Mouse (Mus musculus): ENCODE data around the gene Rln3. TPM values are rescaled to one million over a fixed set of nuclear protein-coding genes. Genes with fewer than 3 reads are reported as not detected.

Gene Rln3
- 0.20 TPM in 1 of 2 replicates, not detected in the other for polyA plus RNA-seq (2016; fragmentation: Nextera tagmentation; extraction: Ambion mirVana)

DNA sequence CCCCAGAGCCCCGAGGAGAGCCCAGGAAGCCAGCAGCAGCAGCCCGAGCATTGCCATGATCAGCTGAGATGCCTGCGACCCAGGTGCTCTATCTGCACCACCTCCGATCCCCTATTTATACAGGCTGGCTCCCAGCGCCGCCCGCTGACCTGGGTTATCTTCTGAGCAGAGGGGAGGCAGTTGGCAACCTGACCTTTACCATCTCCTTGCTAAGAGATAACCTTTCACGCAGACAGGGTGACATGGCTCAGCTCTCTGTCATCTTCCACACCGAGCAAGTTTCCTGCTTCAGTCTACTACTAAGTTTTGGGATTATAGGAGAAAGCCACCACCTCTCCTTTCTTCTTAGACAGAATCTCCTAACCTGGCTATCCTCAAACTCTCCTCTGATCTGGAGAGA, at the start of gene Rln3:
Rln3 (minus strand) TSS at position 101 of the 400 bp plus-strand sequence.
- Histone ChIP-seq H3K9me3 (replicated peaks) (no peaks in the 10 kb centered on the region), H3K4me3 (peak within 1 kb of the TSS; percentile 41)
- DNase-seq (ENCODE audit: low spot score): no peak

DNA sequence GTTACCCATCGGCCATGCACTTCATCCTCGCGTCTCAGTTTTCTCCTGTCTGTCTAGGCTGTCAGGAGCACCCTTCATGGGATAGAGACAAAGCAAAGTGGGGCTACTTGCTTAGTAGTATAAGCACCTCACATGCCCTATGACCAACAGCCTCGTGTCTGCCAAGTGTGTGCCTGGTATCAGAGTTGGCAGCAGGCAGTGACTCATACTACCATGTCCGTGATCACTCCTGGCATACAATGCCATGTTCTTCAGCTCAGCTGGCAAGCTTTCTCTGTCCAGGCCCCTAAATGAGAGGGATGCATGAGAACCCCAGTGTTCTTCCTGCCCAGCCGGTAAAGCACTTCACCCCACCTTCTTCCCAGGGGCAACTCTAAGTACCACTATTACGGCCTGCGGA, 45.8 kb upstream of the Rln3 start:
- no peak overlapping the region for H3K27ac ChIP-seq (replicated peaks)
- no peak for DNase-seq (ENCODE audit: low spot score)
- 93% methylated on average over 8 of the region's 8 CpGs for WGBS
- H3K4me3 ChIP-seq: no peak overlapping the region
- peaks cover 100% of the 10 kb centered on the region for H3K36me3 ChIP-seq
- H3K9me3 ChIP-seq (replicated peaks): no peaks in the 10 kb centered on the region
- H3K4me1 ChIP-seq: no peaks in the 10 kb centered on the region
- H3K27me3 ChIP-seq (ENCODE audit: low read depth, poor library complexity, severe bottlenecking): 0 out of 2 replicates have a peak, but pooled peaks cover under 1% of the 10 kb centered on the region

More for the DNA sequence above, at the start of gene Rln3:
- no peak within 1 kb of the TSS for H3K27ac ChIP-seq (replicated peaks)
- 6% methylated on average over 9 of the region's 9 CpGs for WGBS
- peaks cover 23% of the 10 kb centered on the region for H3K4me1 ChIP-seq
- peaks cover 69% of the 10 kb centered on the region for H3K27me3 ChIP-seq (ENCODE audit: low read depth, poor library complexity, severe bottlenecking)
- H3K36me3 ChIP-seq: no peaks in the 10 kb centered on the region

- H3K9me3 ChIP-seq (replicated peaks): no peaks in the 10 kb centered on the region
- H3K27ac ChIP-seq (replicated peaks): no peak overlapping the region
- 0 out of 2 replicates have a peak, but pooled peaks cover 10% of the 10 kb centered on the region for H3K27me3 ChIP-seq (ENCODE audit: low read depth, poor library complexity, severe bottlenecking)
- no peak for DNase-seq (ENCODE audit: low spot score)
- H3K4me1 ChIP-seq: peaks cover 10% of the 10 kb centered on the region
- H3K4me3 ChIP-seq: no peak overlapping the region
- 86% methylated on average over 9 of the region's 9 CpGs for WGBS
- peaks cover 95% of the 10 kb centered on the region for H3K36me3 ChIP-seq
These were observed 44.5 kb upstream of the Rln3 start for GRCm38 (mm10) chr8:84089277-84089676.

GRCm38 (mm10) chr8:84087821-84088220, 43.0 kb upstream of the Rln3 start:
- Histone ChIP-seq H3K4me3 (no peak overlapping the region), H3K4me1 (peaks cover 25% of the 10 kb centered on the region), H3K27ac (replicated peaks) (no peak overlapping the region), H3K36me3 (peaks cover 93% of the 10 kb centered on the region), H3K9me3 (replicated peaks) (no peaks in the 10 kb centered on the region), H3K27me3 (ENCODE audit: low read depth, poor library complexity, severe bottlenecking) (0 out of 2 replicates have a peak, but pooled peaks cover 10% of the 10 kb centered on the region)
- WGBS: 95% methylated on average over 14 of the region's 14 CpGs
- no peak for DNase-seq (ENCODE audit: low spot score)

DNA sequence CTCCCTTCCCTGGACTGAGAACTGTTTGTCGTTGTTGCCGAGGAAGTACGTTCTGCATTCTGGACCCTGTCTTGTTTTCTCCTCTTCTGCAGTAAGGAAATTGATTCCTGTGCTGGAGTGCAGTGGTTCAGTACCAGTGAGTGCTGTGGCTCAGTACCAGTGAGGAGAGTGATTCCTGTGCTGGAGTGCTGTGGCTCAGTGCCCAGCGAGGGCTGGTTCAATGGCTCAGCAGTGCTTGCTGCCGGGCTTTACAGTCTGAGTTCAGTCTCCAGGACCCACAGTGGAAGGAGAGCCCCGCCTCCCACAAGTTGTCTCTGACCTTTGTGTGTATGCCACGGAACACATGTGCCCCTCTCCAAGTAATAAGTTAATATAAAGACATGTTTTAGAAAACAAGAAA, 42.4 kb upstream of the Rln3 start:
- Histone ChIP-seq H3K9me3 (replicated peaks) (no peaks in the 10 kb centered on the region), H3K4me1 (peaks cover 30% of the 10 kb centered on the region), H3K27ac (replicated peaks) (no peak overlapping the region), H3K4me3 (no peak overlapping the region), H3K27me3 (ENCODE audit: low read depth, poor library complexity, severe bottlenecking) (0 out of 2 replicates have a peak, but pooled peaks cover 10% of the 10 kb centered on the region), H3K36me3 (peaks cover 93% of the 10 kb centered on the region)
- no peak for DNase-seq (ENCODE audit: low spot score)
- WGBS: 92% methylated on average over 7 of the region's 7 CpGs

- WGBS: 28% methylated on average over 42 of the region's 42 CpGs
- no peaks in the 10 kb centered on the region for H3K9me3 ChIP-seq (replicated peaks)
- H3K27me3 ChIP-seq (ENCODE audit: low read depth, poor library complexity, severe bottlenecking): 0 out of 2 replicates have a peak, but pooled peaks cover 10% of the 10 kb centered on the region
- DNase-seq (ENCODE audit: low spot score): peak; percentile 38
- peaks cover 91% of the 10 kb centered on the region for H3K36me3 ChIP-seq
- H3K27ac ChIP-seq (replicated peaks): peak overlapping the region; percentile 73
- H3K4me3 ChIP-seq: peak overlapping the region; percentile 32
- peaks cover 30% of the 10 kb centered on the region for H3K4me1 ChIP-seq
These were observed 39.7 kb upstream of the Rln3 start for GRCm38 (mm10) chr8:84084341-84085115.

GRCm38 (mm10) chr8:84083829-84084241, 39.0 kb upstream of the Rln3 start:
- Histone ChIP-seq H3K27me3 (ENCODE audit: low read depth, poor library complexity, severe bottlenecking) (0 out of 2 replicates have a peak, but pooled peaks cover 10% of the 10 kb centered on the region), H3K9me3 (replicated peaks) (no peaks in the 10 kb centered on the region), H3K27ac (replicated peaks) (peak overlapping the region; percentile 73; the same call in 1 of the 2 replicates), H3K4me1 (peaks cover 30% of the 10 kb centered on the region), H3K36me3 (peaks cover 91% of the 10 kb centered on the region), H3K4me3 (peak overlapping the region; percentile 22)
- DNase-seq (ENCODE audit: low spot score): peak; percentile 76
- 20% methylated on average over 8 of the region's 8 CpGs for WGBS

DNA sequence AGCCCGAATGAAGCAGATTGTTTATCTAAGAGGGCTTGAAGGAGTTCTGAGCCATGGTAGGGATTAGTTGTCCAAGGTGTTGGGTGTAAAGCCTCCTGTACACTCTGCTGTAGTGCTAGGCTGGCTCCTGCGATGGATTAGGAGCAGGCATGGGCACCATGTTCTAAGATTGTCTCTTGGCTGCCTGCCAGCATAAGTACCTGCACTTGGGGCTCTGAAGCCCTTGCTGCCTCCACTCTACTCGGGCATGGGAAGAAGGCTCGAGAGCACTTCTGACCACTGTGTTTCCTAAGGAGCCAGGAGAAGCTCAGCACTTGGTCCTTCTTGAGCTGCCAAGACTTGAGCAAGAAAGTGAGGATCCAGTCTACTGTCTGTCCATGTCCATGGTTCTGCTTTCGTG, 34.4 kb upstream of the Rln3 start:
- H3K27ac ChIP-seq (replicated peaks): no peak overlapping the region
- WGBS: 93% methylated on average over 5 of the region's 5 CpGs

DNA sequence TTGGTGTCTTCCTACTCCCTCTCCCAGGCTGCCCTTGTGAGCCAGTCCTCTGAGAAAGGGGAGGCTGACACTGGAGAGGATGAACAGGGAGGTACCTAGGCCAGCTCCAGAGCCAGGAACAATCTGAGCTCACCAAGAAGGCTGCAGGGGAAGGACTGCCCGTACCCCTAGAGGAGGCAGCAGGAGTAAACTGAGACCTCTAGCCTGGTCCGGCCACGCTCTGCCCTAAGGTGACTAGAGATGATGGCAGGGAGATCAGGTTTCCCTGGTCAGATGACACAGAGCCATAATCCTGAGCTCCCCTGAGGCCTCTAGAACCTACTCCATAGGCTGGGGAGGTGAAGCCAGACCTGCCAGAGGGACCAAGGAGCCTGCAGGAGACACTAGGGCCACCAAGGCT, 32.0 kb upstream of the Rln3 start:
- no peak for DNase-seq (ENCODE audit: low spot score)
- H3K4me1 ChIP-seq: peaks cover 38% of the 10 kb centered on the region
- H3K4me3 ChIP-seq: no peak overlapping the region
- H3K9me3 ChIP-seq (replicated peaks): no peaks in the 10 kb centered on the region
- WGBS: 84% methylated on average over 3 of the region's 3 CpGs
- peaks cover 70% of the 10 kb centered on the region for H3K36me3 ChIP-seq
- H3K27me3 ChIP-seq (ENCODE audit: low read depth, poor library complexity, severe bottlenecking): no peaks in the 10 kb centered on the region
- H3K27ac ChIP-seq (replicated peaks): no peak overlapping the region

More for the DNA sequence above, 34.4 kb upstream of the Rln3 start:
- no peaks in the 10 kb centered on the region for H3K27me3 ChIP-seq (ENCODE audit: low read depth, poor library complexity, severe bottlenecking)
- H3K4me1 ChIP-seq: peaks cover 34% of the 10 kb centered on the region
- H3K9me3 ChIP-seq (replicated peaks): no peaks in the 10 kb centered on the region
- peaks cover 85% of the 10 kb centered on the region for H3K36me3 ChIP-seq
- DNase-seq (ENCODE audit: low spot score): no peak
- H3K4me3 ChIP-seq: no peak overlapping the region

DNA sequence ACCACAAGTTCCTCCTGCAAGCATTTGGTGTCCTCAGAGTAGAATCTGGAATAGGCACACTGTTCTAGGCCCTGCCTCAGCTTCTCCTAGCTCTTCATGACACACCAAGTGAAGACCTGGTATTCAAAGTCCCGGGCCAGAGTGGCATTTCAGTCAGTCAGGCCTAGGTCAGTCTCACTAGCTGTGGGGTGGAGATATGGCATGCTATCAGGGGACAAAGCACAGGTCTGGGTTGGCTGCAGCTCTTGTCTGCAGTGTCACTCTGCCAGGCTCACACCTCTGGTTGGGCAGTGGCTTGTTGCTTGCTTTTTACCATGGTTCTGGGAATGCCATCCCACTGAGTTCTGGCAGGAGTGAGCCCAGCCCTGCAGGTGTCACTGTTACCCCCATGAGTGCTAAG, 31.6 kb upstream of the Rln3 start:
- no peak overlapping the region for H3K4me3 ChIP-seq
- peaks cover 40% of the 10 kb centered on the region for H3K4me1 ChIP-seq
- no peaks in the 10 kb centered on the region for H3K9me3 ChIP-seq (replicated peaks)
- H3K36me3 ChIP-seq: peaks cover 67% of the 10 kb centered on the region
- WGBS: 88% methylated on average over 1 of the region's 1 CpGs
- H3K27me3 ChIP-seq (ENCODE audit: low read depth, poor library complexity, severe bottlenecking): no peaks in the 10 kb centered on the region
- H3K27ac ChIP-seq (replicated peaks): no peak overlapping the region
- DNase-seq (ENCODE audit: low spot score): no peak

DNA sequence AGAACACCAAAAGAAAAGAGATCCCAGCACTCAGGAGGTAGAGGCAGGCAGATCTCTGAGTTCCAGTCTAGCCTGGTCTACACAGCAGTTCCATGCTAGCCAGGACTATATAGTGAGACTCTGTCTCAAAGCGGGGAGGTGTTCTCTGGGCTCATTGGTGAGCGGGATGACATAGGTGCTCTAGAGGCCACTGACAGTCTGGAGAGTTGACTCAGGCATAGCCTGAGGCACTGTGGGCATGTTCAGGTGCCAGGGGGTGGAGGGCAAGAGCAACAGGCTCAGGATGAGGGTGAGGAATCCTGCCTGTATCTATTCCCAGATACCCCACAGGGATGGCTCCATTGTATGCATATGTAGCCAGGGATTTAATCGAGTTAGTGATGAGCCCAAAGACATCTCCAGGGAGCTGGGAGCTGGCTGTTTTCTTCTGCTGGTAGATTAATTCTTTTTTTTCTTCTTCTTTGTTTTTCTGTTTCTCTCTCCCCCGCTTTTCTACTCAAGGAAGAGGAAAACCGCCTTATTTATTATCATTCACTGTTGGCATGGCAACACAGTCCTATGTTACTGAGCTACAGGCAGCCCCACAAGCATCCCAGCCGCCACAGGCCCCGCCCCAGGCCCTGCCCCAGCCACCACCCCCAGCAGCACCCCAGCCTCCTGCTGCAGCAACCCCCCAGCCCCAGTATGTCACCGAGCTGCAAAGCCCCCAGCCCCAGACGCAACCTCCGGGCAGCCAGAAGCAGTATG, 28.6 kb upstream of the Rln3 start:
- Histone ChIP-seq H3K27ac (replicated peaks) (0 out of 2 replicates have a peak overlapping the region, but pooled peaks have one; percentile 4), H3K4me1 (peaks cover 60% of the 10 kb centered on the region), H3K27me3 (ENCODE audit: low read depth, poor library complexity, severe bottlenecking) (no peaks in the 10 kb centered on the region), H3K4me3 (no peak overlapping the region), H3K36me3 (peaks cover 42% of the 10 kb centered on the region), H3K9me3 (replicated peaks) (no peaks in the 10 kb centered on the region)
- no peak for DNase-seq (ENCODE audit: low spot score)
- 51% methylated on average over 10 of the region's 10 CpGs for WGBS

DNA sequence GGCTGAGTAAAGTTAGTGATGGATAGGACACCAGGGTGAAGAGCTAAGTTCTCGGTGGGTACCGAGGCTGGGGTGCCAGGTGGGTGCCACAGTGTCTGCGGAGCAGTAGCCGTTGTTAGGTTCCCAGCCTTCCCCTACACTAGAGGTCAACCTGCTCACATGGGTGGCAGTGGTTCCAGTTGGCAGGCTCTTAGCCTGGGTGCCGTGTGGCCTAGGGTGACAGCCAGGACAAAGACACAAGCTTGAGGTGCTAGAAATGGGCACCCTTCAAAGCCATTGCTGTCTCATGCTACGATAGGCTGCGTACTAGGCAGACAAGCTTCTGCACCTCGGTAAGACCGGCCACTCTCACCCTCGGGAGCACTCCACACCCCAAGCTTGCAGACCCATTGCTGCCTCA, 27.5 kb upstream of the Rln3 start:
- peaks cover 71% of the 10 kb centered on the region for H3K4me1 ChIP-seq
- DNase-seq (ENCODE audit: low spot score): no peak
- H3K4me3 ChIP-seq: no peak overlapping the region
- 87% methylated on average over 10 of the region's 10 CpGs for WGBS
- peak overlapping the region; percentile 28; the same call in 1 of the 2 replicates for H3K27ac ChIP-seq (replicated peaks)
- no peaks in the 10 kb centered on the region for H3K27me3 ChIP-seq (ENCODE audit: low read depth, poor library complexity, severe bottlenecking)
- H3K9me3 ChIP-seq (replicated peaks): no peaks in the 10 kb centered on the region
- peaks cover 35% of the 10 kb centered on the region for H3K36me3 ChIP-seq
